Mouse (Mus musculus): ENCODE data around the gene Vdac1. TPM values are rescaled to one million over a fixed set of nuclear protein-coding genes. Genes with fewer than 3 reads are reported as not detected.

Vdac1 gene
- polyA plus RNA-seq, 1 experiment from 2014 or later = 180 TPM

GRCm38 (mm10) chr11:52401476-52401875, 40.8 kb downstream of the Vdac1 start:
- Histone ChIP-seq H3K36me3 (ENCODE audit: control insufficient read depth, insufficient read depth) (peaks cover 31% of the 10 kb centered on the region), H3K4me1 (replicated peaks; ENCODE audit: control insufficient read depth, insufficient read depth, low read length) (no peaks in the 10 kb centered on the region), H3K9ac (ENCODE audit: low read depth, low read length) (no peak overlapping the region), H3K9me3 (ENCODE audit: control insufficient read depth) (no peaks in the 10 kb centered on the region), H3K27me3 (replicated peaks; ENCODE audit: control insufficient read depth, insufficient read depth, low read length) (no peaks in the 10 kb centered on the region), H3K4me3 (ENCODE audit: low read depth, low read length) (no peak overlapping the region), H3K4me2 (replicated peaks; ENCODE audit: low read depth) (no peak overlapping the region), H3K27ac (ENCODE audit: low read depth, low read length) (no peak overlapping the region)
- TF ChIP-seq CTCF (IDR thresholded peaks at IDR 0.05; ENCODE audit: low read depth) = no peak
- ATAC-seq = no peak
- 48% methylated on average over 2 of the region's 2 CpGs for WGBS

- peaks cover 39% of the 10 kb centered on the region for H3K36me3 ChIP-seq (ENCODE audit: control insufficient read depth, insufficient read depth)
- no peak overlapping the region for H3K27ac ChIP-seq (ENCODE audit: low read depth, low read length)
- no peak for ATAC-seq
- TF ChIP-seq CTCF (IDR thresholded peaks at IDR 0.05; ENCODE audit: low read depth) = no peak
- H3K9me3 ChIP-seq (ENCODE audit: control insufficient read depth) = no peaks in the 10 kb centered on the region
- H3K4me2 ChIP-seq (replicated peaks; ENCODE audit: low read depth) = no peak overlapping the region
- no peak overlapping the region for H3K9ac ChIP-seq (ENCODE audit: low read depth, low read length)
- no peaks in the 10 kb centered on the region for H3K27me3 ChIP-seq (replicated peaks; ENCODE audit: control insufficient read depth, insufficient read depth, low read length)
- no peak overlapping the region for H3K4me3 ChIP-seq (ENCODE audit: low read depth, low read length)
- WGBS = 36% methylated on average over 1 of the region's 1 CpGs
- no peaks in the 10 kb centered on the region for H3K4me1 ChIP-seq (replicated peaks; ENCODE audit: control insufficient read depth, insufficient read depth, low read length)
Observed at GRCm38 (mm10) chr11:52402566-52402965, 41.9 kb downstream of the Vdac1 start.

- TF ChIP-seq CTCF (IDR thresholded peaks at IDR 0.05; ENCODE audit: low read depth) = no peak
- Histone ChIP-seq H3K4me3 (ENCODE audit: low read depth, low read length) (no peak overlapping the region), H3K9ac (ENCODE audit: low read depth, low read length) (no peak overlapping the region), H3K4me2 (replicated peaks; ENCODE audit: low read depth) (no peak overlapping the region), H3K9me3 (ENCODE audit: control insufficient read depth) (no peaks in the 10 kb centered on the region), H3K27ac (ENCODE audit: low read depth, low read length) (no peak overlapping the region), H3K4me1 (replicated peaks; ENCODE audit: control insufficient read depth, insufficient read depth, low read length) (no peaks in the 10 kb centered on the region), H3K36me3 (ENCODE audit: control insufficient read depth, insufficient read depth) (peaks cover 45% of the 10 kb centered on the region), H3K27me3 (replicated peaks; ENCODE audit: control insufficient read depth, insufficient read depth, low read length) (no peaks in the 10 kb centered on the region)
- ATAC-seq = no peak
- WGBS = 85% methylated on average over 5 of the region's 5 CpGs
Observed at GRCm38 (mm10) chr11:52404209-52404608, 43.5 kb downstream of the Vdac1 start.

GRCm38 (mm10) chr11:52405196-52405688, 44.6 kb downstream of the Vdac1 start:
- ATAC-seq = no peak
- Histone ChIP-seq H3K36me3 (ENCODE audit: control insufficient read depth, insufficient read depth) (peaks cover 45% of the 10 kb centered on the region), H3K27me3 (replicated peaks; ENCODE audit: control insufficient read depth, insufficient read depth, low read length) (no peaks in the 10 kb centered on the region), H3K27ac (ENCODE audit: low read depth, low read length) (no peak overlapping the region), H3K9ac (ENCODE audit: low read depth, low read length) (no peak overlapping the region), H3K4me3 (ENCODE audit: low read depth, low read length) (no peak overlapping the region), H3K4me1 (replicated peaks; ENCODE audit: control insufficient read depth, insufficient read depth, low read length) (no peaks in the 10 kb centered on the region), H3K4me2 (replicated peaks; ENCODE audit: low read depth) (no peak overlapping the region), H3K9me3 (ENCODE audit: control insufficient read depth) (no peaks in the 10 kb centered on the region)
- no peak for TF ChIP-seq CTCF (IDR thresholded peaks at IDR 0.05; ENCODE audit: low read depth)
- 85% methylated on average over 9 of the region's 9 CpGs for WGBS

- WGBS = 83% methylated on average over 5 of the region's 5 CpGs
- Histone ChIP-seq H3K27ac (ENCODE audit: low read depth, low read length) (no peak overlapping the region), H3K36me3 (ENCODE audit: control insufficient read depth, insufficient read depth) (peaks cover 33% of the 10 kb centered on the region), H3K27me3 (replicated peaks; ENCODE audit: control insufficient read depth, insufficient read depth, low read length) (no peaks in the 10 kb centered on the region), H3K4me2 (replicated peaks; ENCODE audit: low read depth) (no peak overlapping the region), H3K9me3 (ENCODE audit: control insufficient read depth) (no peaks in the 10 kb centered on the region), H3K4me3 (ENCODE audit: low read depth, low read length) (no peak overlapping the region), H3K9ac (ENCODE audit: low read depth, low read length) (no peak overlapping the region), H3K4me1 (replicated peaks; ENCODE audit: control insufficient read depth, insufficient read depth, low read length) (no peaks in the 10 kb centered on the region)
- no peak for ATAC-seq
- no peak for TF ChIP-seq CTCF (IDR thresholded peaks at IDR 0.05; ENCODE audit: low read depth)
Observed at GRCm38 (mm10) chr11:52409316-52409715, 48.7 kb downstream of the Vdac1 start.

- Histone ChIP-seq H3K27me3 (replicated peaks; ENCODE audit: control insufficient read depth, insufficient read depth, low read length) (no peaks in the 10 kb centered on the region), H3K4me2 (replicated peaks; ENCODE audit: low read depth) (no peak overlapping the region), H3K36me3 (ENCODE audit: control insufficient read depth, insufficient read depth) (no peaks in the 10 kb centered on the region), H3K9ac (ENCODE audit: low read depth, low read length) (no peak overlapping the region), H3K4me3 (ENCODE audit: low read depth, low read length) (no peak overlapping the region), H3K9me3 (ENCODE audit: control insufficient read depth) (no peaks in the 10 kb centered on the region), H3K27ac (ENCODE audit: low read depth, low read length) (no peak overlapping the region), H3K4me1 (replicated peaks; ENCODE audit: control insufficient read depth, insufficient read depth, low read length) (no peaks in the 10 kb centered on the region)
- ATAC-seq = 0 out of 2 replicates have a peak, but pooled peaks have one; percentile 31
- 73% methylated on average over 5 of the region's 5 CpGs for WGBS
- TF ChIP-seq CTCF (IDR thresholded peaks at IDR 0.05; ENCODE audit: low read depth) = no peak
Observed at GRCm38 (mm10) chr11:52418358-52418757, 57.7 kb downstream of the Vdac1 start.

GRCm38 (mm10) chr11:52419246-52419645, 58.6 kb downstream of the Vdac1 start:
- Histone ChIP-seq H3K27ac (ENCODE audit: low read depth, low read length) (no peak overlapping the region), H3K4me1 (replicated peaks; ENCODE audit: control insufficient read depth, insufficient read depth, low read length) (no peaks in the 10 kb centered on the region), H3K9me3 (ENCODE audit: control insufficient read depth) (no peaks in the 10 kb centered on the region), H3K4me2 (replicated peaks; ENCODE audit: low read depth) (no peak overlapping the region), H3K9ac (ENCODE audit: low read depth, low read length) (no peak overlapping the region), H3K27me3 (replicated peaks; ENCODE audit: control insufficient read depth, insufficient read depth, low read length) (no peaks in the 10 kb centered on the region), H3K36me3 (ENCODE audit: control insufficient read depth, insufficient read depth) (no peaks in the 10 kb centered on the region), H3K4me3 (ENCODE audit: low read depth, low read length) (no peak overlapping the region)
- ATAC-seq = no peak
- no peak for TF ChIP-seq CTCF (IDR thresholded peaks at IDR 0.05; ENCODE audit: low read depth)
- WGBS = 53% methylated on average over 5 of the region's 5 CpGs
